Mouse (Mus musculus) heart, embryonic 11.5 days (tissue): ENCODE data around the gene Sema3b. TPM values are rescaled to one million over a fixed set of nuclear protein-coding genes. Genes with fewer than 3 reads are reported as not detected.

Source experiments
- ATAC-seq: fragments of 200-750 bp; cut with Nextera tagmentation; replicated peaks from 2 replicates; pipeline ENCODE4 v1.8.0; 2017; ENCODE audit warnings: moderate library complexity; ENCODE audit not compliant: insufficient number of reproducible peaks, low FRiP score, low TSS enrichment
- H3K27ac ChIP-seq: fragments of 300-500 bp; sonication (generic); 2 replicates; pipeline ENCODE4 v1.5.1; 2014; ENCODE audit warnings: mild to moderate bottlenecking, low read depth, low read length
- H3K27me3 ChIP-seq: fragments of 300-500 bp; sonication (generic); 2 replicates; pipeline ENCODE4 v1.6.1; 2014; ENCODE audit warnings: mild to moderate bottlenecking, low read length, mixed read lengths; ENCODE audit not compliant: control insufficient read depth, insufficient read depth
- H3K36me3 ChIP-seq: fragments of 300-500 bp; sonication (generic); 2 replicates; pipeline ENCODE4 v1.6.1; 2014; ENCODE audit warnings: mild to moderate bottlenecking, low read length, moderate library complexity, mixed read lengths; ENCODE audit not compliant: control insufficient read depth, insufficient read depth
- H3K4me1 ChIP-seq: fragments of 300-500 bp; sonication (generic); 2 replicates; pipeline ENCODE4 v1.6.1; 2014; ENCODE audit warnings: low read length; ENCODE audit not compliant: control insufficient read depth, insufficient read depth
- H3K4me2 ChIP-seq: fragments of 300-500 bp; sonication (generic); 2 replicates; pipeline ENCODE4 v1.6.1; 2014; ENCODE audit warnings: mild to moderate bottlenecking, moderate library complexity
- H3K4me3 ChIP-seq: fragments of 300-500 bp; sonication (generic); 2 replicates; pipeline ENCODE4 v1.5.1; 2014; ENCODE audit warnings: low read depth, low read length
- H3K9ac ChIP-seq: fragments of 300-500 bp; sonication (generic); 2 replicates; pipeline ENCODE4 v1.6.1; 2014; ENCODE audit warnings: mild to moderate bottlenecking, low read depth, low read length, moderate library complexity
- H3K9me3 ChIP-seq: fragments of 300-500 bp; sonication (generic); replicated peaks from 2 replicates; pipeline ENCODE4 v1.6.1; 2016; ENCODE audit warnings: low read length; ENCODE audit not compliant: control insufficient read depth
- WGBS: fragments of 180-500 bp; shearing (Covaris S2); extraction: QIAGEN DNeasy Blood & Tissue Kit; methylation state at CpG from one replicate; pipeline ENCODE4 v1.1.7; 2014; ENCODE audit not compliant: insufficient replicate concordance; 5-methylcytosine and 5-hydroxymethylcytosine counted together
- polyA plus RNA-seq: library from polyadenylated mRNA; unstranded; fragments of >200 nt; fragmentation: Nextera tagmentation; extraction: Ambion mirVana; gene quantifications from 2 replicates; pipeline ENCODE4 v1.2.1, GENCODE M21; 2014

Gene Sema3b
- polyA plus RNA-seq, 1 experiment from 2014 or later = 5.1 TPM

GRCm38 (mm10) chr9:107555031-107555457 lies 54.0 kb downstream of the Sema3b start:
- Histone ChIP-seq H3K36me3 (peaks cover 22% of the 10 kb centered on the region), H3K4me3 (peak overlapping the region; percentile 84), H3K9me3 (no peaks in the 10 kb centered on the region), H3K4me2 (peak overlapping the region; percentile 98), H3K9ac (peak overlapping the region; percentile 97), H3K27me3 (peaks cover 14% of the 10 kb centered on the region), H3K27ac (peak overlapping the region; percentile 98), H3K4me1 (peaks cover 43% of the 10 kb centered on the region)
- WGBS = under 1% methylated on average over 23 of the region's 23 CpGs
- peak; percentile 22; the same call in 1 of the 2 replicates for ATAC-seq

DNA sequence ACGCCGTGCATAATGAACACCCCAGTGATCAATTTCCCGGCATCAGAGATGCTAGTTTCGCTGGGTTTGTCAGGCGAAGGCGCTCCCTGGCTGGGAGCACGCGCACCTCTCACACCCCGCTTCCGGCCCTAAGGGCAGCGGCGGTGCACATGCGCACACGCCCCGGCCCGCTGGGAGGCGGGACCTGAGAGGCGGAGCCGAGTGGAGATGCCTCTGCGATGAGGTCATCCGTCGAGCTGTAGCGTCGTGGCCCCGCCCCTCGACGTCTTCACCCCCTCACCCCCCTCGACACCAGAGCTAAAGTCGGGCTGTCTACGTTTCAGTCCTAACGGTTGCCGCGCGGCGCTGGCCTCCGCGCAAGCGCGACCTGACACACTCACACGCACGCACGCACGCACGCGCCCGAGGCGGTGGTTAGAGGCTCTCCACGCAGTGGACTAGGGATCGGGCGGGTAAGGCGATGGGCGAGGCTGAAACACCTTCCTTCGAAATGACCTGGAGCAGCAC lies 54.7 kb downstream of the Sema3b start:
- Histone ChIP-seq H3K9me3 (no peaks in the 10 kb centered on the region), H3K4me3 (peak overlapping the region; percentile 84), H3K9ac (peak overlapping the region; percentile 97), H3K27ac (peak overlapping the region; percentile 98), H3K4me1 (peaks cover 43% of the 10 kb centered on the region), H3K4me2 (peak overlapping the region; percentile 98), H3K36me3 (peaks cover 19% of the 10 kb centered on the region), H3K27me3 (peaks cover 19% of the 10 kb centered on the region)
- ATAC-seq = peak; percentile 87
- 1% methylated on average over 53 of the region's 53 CpGs for WGBS

DNA sequence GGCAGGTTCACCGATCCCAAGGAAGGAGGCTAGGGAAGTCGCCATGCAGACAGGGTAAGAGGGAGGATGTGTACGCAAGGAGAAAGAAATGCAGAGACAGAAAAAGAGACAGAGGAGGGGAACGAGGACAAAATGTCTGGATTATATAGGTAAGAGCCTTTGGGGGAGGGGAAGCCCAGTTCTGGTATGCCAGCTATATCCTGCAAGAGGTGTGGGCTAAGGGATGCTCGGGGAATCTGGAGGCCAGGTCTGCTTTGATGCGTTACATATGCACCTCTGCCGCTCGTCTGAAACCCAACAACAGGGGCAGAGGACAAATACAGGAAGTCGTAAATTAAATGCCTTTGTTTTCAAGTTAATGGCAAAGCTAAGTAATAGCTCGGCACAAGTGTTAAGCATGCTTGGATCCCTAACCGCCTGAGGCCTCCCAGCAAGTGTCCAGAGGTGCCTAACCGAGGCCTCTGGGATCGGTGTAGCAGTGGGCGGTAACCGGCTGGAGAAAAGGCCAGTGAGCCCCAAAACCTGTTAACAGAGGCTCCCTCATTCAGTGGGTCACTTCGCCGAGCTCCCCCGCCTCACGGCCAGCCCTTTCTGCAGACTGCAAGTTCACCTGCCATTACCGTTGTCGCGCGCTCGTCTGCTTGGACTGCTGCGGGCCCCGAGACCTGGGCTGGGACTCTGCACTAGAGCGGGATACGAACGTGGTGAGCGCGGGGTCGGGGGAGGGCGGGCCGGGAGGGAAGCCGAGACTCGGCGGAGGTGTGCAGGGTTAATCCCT lies 55.3 kb downstream of the Sema3b start:
- Histone ChIP-seq H3K27me3 (peaks cover 24% of the 10 kb centered on the region), H3K4me2 (peak overlapping the region; percentile 98), H3K27ac (peak overlapping the region; percentile 83), H3K4me1 (peaks cover 43% of the 10 kb centered on the region), H3K9me3 (no peaks in the 10 kb centered on the region), H3K36me3 (peaks cover 14% of the 10 kb centered on the region), H3K4me3 (peak overlapping the region; percentile 84), H3K9ac (peak overlapping the region; percentile 83)
- WGBS = 8% methylated on average over 36 of the region's 37 CpGs
- peak; percentile 40 for ATAC-seq

GRCm38 (mm10) chr9:107552690-107553393 lies 56.2 kb downstream of the Sema3b start:
- peaks cover 8% of the 10 kb centered on the region for H3K36me3 ChIP-seq
- no peak overlapping the region; the same call in 1 of the 2 replicates for H3K9ac ChIP-seq
- 76% methylated on average over 5 of the region's 5 CpGs for WGBS
- H3K4me2 ChIP-seq = peak overlapping the region; percentile 98
- peak overlapping the region; percentile 84; the same call in 1 of the 2 replicates for H3K4me3 ChIP-seq
- ATAC-seq = no peak
- H3K4me1 ChIP-seq = peaks cover 43% of the 10 kb centered on the region
- no peaks in the 10 kb centered on the region for H3K9me3 ChIP-seq
- no peak overlapping the region for H3K27ac ChIP-seq
- H3K27me3 ChIP-seq = peaks cover 27% of the 10 kb centered on the region

GRCm38 (mm10) chr9:107551890-107552355 lies 57.1 kb downstream of the Sema3b start:
- no peaks in the 10 kb centered on the region; the same call in 1 of the 2 replicates for H3K36me3 ChIP-seq
- peak overlapping the region; percentile 77 for H3K9ac ChIP-seq
- peaks cover 49% of the 10 kb centered on the region for H3K4me1 ChIP-seq
- peak overlapping the region; percentile 56 for H3K4me3 ChIP-seq
- 12% methylated on average over 8 of the region's 8 CpGs for WGBS
- H3K27me3 ChIP-seq = peaks cover 30% of the 10 kb centered on the region
- peak overlapping the region; percentile 62; the same call in 1 of the 2 replicates for H3K27ac ChIP-seq
- peak overlapping the region; percentile 98 for H3K4me2 ChIP-seq
- H3K9me3 ChIP-seq = no peaks in the 10 kb centered on the region
- ATAC-seq = no peak

DNA sequence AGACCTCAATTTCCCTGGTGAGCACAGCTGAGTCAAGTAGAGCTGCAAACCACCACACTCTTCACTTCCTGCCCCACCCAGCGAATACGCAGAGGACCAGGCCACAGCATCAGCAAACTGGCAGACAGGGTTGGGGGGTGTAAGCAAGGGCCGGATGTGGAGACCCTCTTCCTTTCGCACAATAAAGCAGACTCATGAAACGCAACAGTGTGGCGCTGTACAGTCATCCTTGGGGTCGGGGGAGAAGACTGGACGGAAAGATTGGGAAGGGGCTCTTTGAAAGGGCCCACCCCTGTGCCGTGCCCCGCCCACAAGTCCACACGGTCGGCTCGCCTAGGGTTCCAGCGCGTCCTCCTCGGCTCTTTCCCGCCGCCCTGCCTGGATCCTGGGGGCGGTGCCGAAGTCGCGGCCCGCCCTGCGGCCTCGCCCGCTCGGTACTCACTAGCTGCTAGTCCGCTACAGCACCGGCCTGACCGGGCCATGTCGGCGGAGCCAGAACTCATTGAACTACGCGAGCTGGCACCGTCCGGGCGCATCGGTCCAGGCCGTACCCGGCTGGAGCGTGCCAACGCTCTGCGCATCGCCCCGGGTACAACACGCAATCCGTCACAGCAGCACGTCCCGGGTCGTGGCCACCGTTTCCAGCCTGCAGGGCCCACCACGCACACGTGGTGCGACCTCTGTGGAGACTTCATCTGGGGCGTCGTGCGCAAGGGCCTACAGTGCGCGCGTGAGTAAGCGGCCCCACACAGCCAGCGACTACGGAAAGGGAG lies 57.7 kb downstream of the Sema3b start, which contains the start of gene Rassf1:
Gene Rassf1 (plus strand): TSS at position 439 of the 773 bp plus-strand sequence.
- Histone ChIP-seq H3K4me3 (peak within 1 kb of the TSS; percentile 56), H3K9me3 (no peaks in the 10 kb centered on the region), H3K4me1 (peaks cover 47% of the 10 kb centered on the region), H3K9ac (peak within 1 kb of the TSS; percentile 77), H3K27me3 (peaks cover 30% of the 10 kb centered on the region), H3K27ac (peak within 1 kb of the TSS; percentile 62; the same call in 1 of the 2 replicates), H3K36me3 (no peaks in the 10 kb centered on the region), H3K4me2 (peak within 1 kb of the TSS; percentile 98)
- 1% methylated on average over 63 of the region's 63 CpGs for WGBS
- ATAC-seq = peak; percentile 40

DNA sequence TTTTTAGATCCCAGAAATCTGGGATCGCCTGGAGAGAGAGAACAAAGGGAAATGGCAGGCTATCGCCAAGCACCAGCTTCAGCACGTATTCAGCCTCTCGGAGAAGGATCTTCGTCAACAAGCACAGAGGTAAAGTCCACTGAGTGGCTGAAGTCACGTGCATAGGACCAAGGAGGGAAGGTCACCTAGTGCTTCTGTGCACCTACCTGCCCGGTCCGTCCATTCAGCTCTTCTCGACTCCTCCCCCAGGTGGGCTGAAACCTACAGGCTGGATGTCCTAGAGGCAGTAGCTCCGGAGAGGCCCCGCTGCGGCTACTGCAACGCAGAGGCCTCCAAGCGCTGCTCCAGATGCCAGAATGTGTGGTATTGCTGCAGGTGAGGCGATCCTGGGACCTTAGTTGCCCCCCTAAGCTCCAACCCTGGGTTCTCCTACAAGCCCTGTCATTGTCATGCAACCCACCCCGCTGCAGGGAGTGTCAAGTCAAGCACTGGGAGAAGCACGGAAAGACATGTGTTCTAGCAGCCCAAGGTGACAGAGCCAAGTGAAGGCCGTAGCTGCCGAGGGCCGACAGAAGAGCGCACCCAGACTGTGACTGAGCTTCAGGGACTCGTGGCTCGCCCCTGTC lies 58.4 kb downstream of the Sema3b start:
- no peak overlapping the region for H3K27ac ChIP-seq
- H3K4me3 ChIP-seq = peak overlapping the region; percentile 56
- H3K4me1 ChIP-seq = peaks cover 42% of the 10 kb centered on the region
- peaks cover 30% of the 10 kb centered on the region for H3K27me3 ChIP-seq
- H3K36me3 ChIP-seq = no peaks in the 10 kb centered on the region
- H3K4me2 ChIP-seq = peak overlapping the region; percentile 98
- no peak for ATAC-seq
- no peaks in the 10 kb centered on the region for H3K9me3 ChIP-seq
- 28% methylated on average over 23 of the region's 23 CpGs for WGBS
- H3K9ac ChIP-seq = peak overlapping the region; percentile 77
